Mouse (Mus musculus) MEL (cell line): ENCODE measurements around the gene Cib4. TPM values are rescaled to one million over a fixed set of nuclear protein-coding genes. Genes with fewer than 3 reads are reported as not detected.

Experiments
- DNase-seq: peaks from one replicate; pipeline ENCODE4 v3.0.0; 2011; ENCODE audit warnings: low read depth, low spot score
- H3K27ac ChIP-seq: 2 replicates; pipeline ENCODE4 v1.5.1; 2012; ENCODE audit warnings: low read depth, mild to moderate bottlenecking, control low read depth, low read length, moderate library complexity; ENCODE audit not compliant: control insufficient read depth
- H3K27me3 ChIP-seq, 2 experiments: fragments of 150-350 bp in 1 of 2; sonication (generic) in 1 of 2; 2 replicates each; pipeline ENCODE4 v1.6.1; 2012; ENCODE audit warnings: low read length in 2 of 2, mild to moderate bottlenecking in 2 of 2, improper control_type of control experiment in 1 of 2, moderate library complexity in 1 of 2; ENCODE audit not compliant: insufficient read depth in 2 of 2, control insufficient read depth in 1 of 2
- H3K36me3 ChIP-seq, 2 experiments: 2 replicates each; pipeline ENCODE4 v1.6.1; 2012 to 2014; ENCODE audit warnings: low read length in 2 of 2, improper control_type of control experiment in 1 of 2, inconsistent platforms in 1 of 2, mild to moderate bottlenecking in 1 of 2; ENCODE audit not compliant: insufficient read depth in 2 of 2, control insufficient read depth in 1 of 2
- H3K4me1 ChIP-seq, 2 experiments: fragments of 150-350 bp in 1 of 2; sonication (generic) in 1 of 2; 2 replicates each; pipeline ENCODE4 v1.6.1; 2012; ENCODE audit warnings: low read length in 2 of 2, improper control_type of control experiment in 1 of 2, mild to moderate bottlenecking in 1 of 2; ENCODE audit not compliant: insufficient read depth in 2 of 2, control insufficient read depth in 1 of 2
- H3K4me3 ChIP-seq, 2 experiments: fragments of 150-350 bp in 1 of 2; sonication (generic) in 1 of 2; 2 replicates each; pipeline ENCODE4 v1.5.1; 2012; ENCODE audit warnings: low read depth in 2 of 2, low read length in 2 of 2, mild to moderate bottlenecking in 2 of 2, moderate library complexity in 2 of 2, control low read depth in 1 of 2, improper control_type of control experiment in 1 of 2; ENCODE audit not compliant: control insufficient read depth in 1 of 2, insufficient read depth in 1 of 2
- H3K79me2 ChIP-seq: 2 replicates; pipeline ENCODE4 v1.6.1; 2012; ENCODE audit warnings: mild to moderate bottlenecking, low read length, moderate library complexity; ENCODE audit not compliant: control insufficient read depth, poor library complexity, insufficient read depth
- H3K9ac ChIP-seq: 2 replicates; pipeline ENCODE4 v1.6.1; 2012; ENCODE audit warnings: low read depth, mild to moderate bottlenecking, control low read depth, low read length, moderate library complexity; ENCODE audit not compliant: control insufficient read depth, poor library complexity, severe bottlenecking
- H3K9me3 ChIP-seq: fragments of 150-350 bp; sonication (generic); replicated peaks from 2 replicates; pipeline ENCODE4 v1.6.1; 2012; ENCODE audit warnings: mild to moderate bottlenecking, low read length, improper control_type of control experiment, moderate library complexity; ENCODE audit not compliant: insufficient read depth
- BHLHE40 ChIP-seq: IDR thresholded peaks from 2 replicates; pipeline ENCODE4 v1.6.1; 2012; ENCODE audit warnings: low read depth, mild to moderate bottlenecking, inconsistent platforms, low read length, improper control_type of control experiment, borderline replicate concordance
- ELF1 ChIP-seq: IDR thresholded peaks from 2 replicates; pipeline ENCODE4 v1.6.1; 2014; ENCODE audit warnings: low read depth, mild to moderate bottlenecking, inconsistent platforms, low read length, improper control_type of control experiment, moderate library complexity
- EP300 ChIP-seq, 2 experiments: IDR thresholded peaks; 2 replicates each; pipeline ENCODE4 v1.6.1; 2011; ENCODE audit warnings: improper control_type of control experiment in 2 of 2, low read length in 2 of 2, low read depth in 1 of 2, mild to moderate bottlenecking in 1 of 2
- ETS1 ChIP-seq: IDR thresholded peaks from 2 replicates; pipeline ENCODE4 v1.6.1; 2012; ENCODE audit warnings: low read depth, mild to moderate bottlenecking, inconsistent platforms, low read length, improper control_type of control experiment, moderate library complexity
- GABPA ChIP-seq: IDR thresholded peaks from 2 replicates; pipeline ENCODE4 v1.6.1; 2012; ENCODE audit warnings: low read depth, mild to moderate bottlenecking, inconsistent platforms, low read length, improper control_type of control experiment, moderate library complexity
- HCFC1 ChIP-seq: IDR thresholded peaks from 2 replicates; pipeline ENCODE4 v1.6.1; 2012; ENCODE audit warnings: low read depth, mild to moderate bottlenecking, inconsistent platforms, low read length, improper control_type of control experiment, moderate library complexity
- JUND ChIP-seq: IDR thresholded peaks from 2 replicates; pipeline ENCODE4 v1.6.1; 2011; ENCODE audit warnings: low read depth, mild to moderate bottlenecking, improper control_type of control experiment, low read length
- MAZ ChIP-seq: IDR thresholded peaks from 2 replicates; pipeline ENCODE4 v1.6.1; 2012; ENCODE audit warnings: low read depth, mild to moderate bottlenecking, inconsistent platforms, low read length, improper control_type of control experiment
- MXI1 ChIP-seq: IDR thresholded peaks from 2 replicates; pipeline ENCODE4 v1.6.1; 2011; ENCODE audit warnings: mild to moderate bottlenecking, low read depth, low read length, improper control_type of control experiment
- MYB ChIP-seq: IDR thresholded peaks from 2 replicates; pipeline ENCODE4 v1.6.1; 2011; ENCODE audit warnings: mild to moderate bottlenecking, low read depth, low read length, improper control_type of control experiment
- NRF1 ChIP-seq: IDR thresholded peaks from 2 replicates; pipeline ENCODE4 v1.6.1; 2014; ENCODE audit warnings: low read depth, mild to moderate bottlenecking, inconsistent platforms, low read length, improper control_type of control experiment, moderate library complexity; ENCODE audit not compliant: poor library complexity, insufficient read depth, severe bottlenecking
- POLR2A ChIP-seq, 2 experiments: IDR thresholded peaks; 2 replicates each; pipeline ENCODE4 v1.6.1; 2011 to 2012; ENCODE audit warnings: low read length in 2 of 2, mild to moderate bottlenecking in 2 of 2, control low read depth in 1 of 2, improper control_type of control experiment in 1 of 2, low read depth in 1 of 2, moderate library complexity in 1 of 2; ENCODE audit not compliant: control insufficient read depth in 1 of 2, insufficient read depth in 1 of 2, poor library complexity in 1 of 2
- POLR2AphosphoS5 ChIP-seq: IDR thresholded peaks from 2 replicates; pipeline ENCODE4 v1.6.1; 2012; ENCODE audit warnings: low read depth, borderline replicate concordance, mild to moderate bottlenecking, inconsistent platforms, low read length, moderate library complexity, mixed read lengths
- RAD21 ChIP-seq: IDR thresholded peaks from 2 replicates; pipeline ENCODE4 v1.6.1; 2011; ENCODE audit warnings: mild to moderate bottlenecking, low read depth, low read length, improper control_type of control experiment
- TAL1 ChIP-seq: IDR thresholded peaks from 2 replicates; pipeline ENCODE4 v1.6.1; 2012; ENCODE audit warnings: mild to moderate bottlenecking, inconsistent platforms, low read length, moderate library complexity, mixed read lengths
- TCF12 ChIP-seq: IDR thresholded peaks from 2 replicates; pipeline ENCODE4 v1.6.1; 2014; ENCODE audit warnings: low read depth, mild to moderate bottlenecking, inconsistent platforms, low read length, improper control_type of control experiment, moderate library complexity
- USF1 ChIP-seq: IDR thresholded peaks from 2 replicates; pipeline ENCODE4 v1.6.1; 2014; ENCODE audit warnings: low read depth, mild to moderate bottlenecking, inconsistent platforms, low read length, improper control_type of control experiment, moderate library complexity
- USF2 ChIP-seq, 2 experiments: IDR thresholded peaks; 2 replicates each; pipeline ENCODE4 v1.6.1; 2011 to 2012; ENCODE audit warnings: improper control_type of control experiment in 2 of 2, low read length in 2 of 2, borderline replicate concordance in 1 of 2, inconsistent platforms in 1 of 2, low read depth in 1 of 2, mild to moderate bottlenecking in 1 of 2; ENCODE audit not compliant: insufficient read depth in 1 of 2
- ZKSCAN1 ChIP-seq: IDR thresholded peaks from 2 replicates; pipeline ENCODE4 v1.6.1; 2012; ENCODE audit warnings: low read depth, mild to moderate bottlenecking, inconsistent platforms, low read length, improper control_type of control experiment, moderate library complexity
- ZMIZ1 ChIP-seq: IDR thresholded peaks from 2 replicates; pipeline ENCODE4 v1.6.1; 2012; ENCODE audit warnings: low read depth, mild to moderate bottlenecking, inconsistent platforms, low read length, improper control_type of control experiment, moderate library complexity
- ZNF384 ChIP-seq: IDR thresholded peaks from 2 replicates; pipeline ENCODE4 v1.6.1; 2012; ENCODE audit warnings: low read depth, mild to moderate bottlenecking, inconsistent platforms, low read length, improper control_type of control experiment
- polyA plus RNA-seq, 2 experiments: library from polyadenylated mRNA; stranded (reverse) in 1 of 2; unstranded in 1 of 2; fragments of >175 nt in 1 of 2; fragments of >200 nt in 1 of 2; gene quantifications; 2 replicates each; pipeline versions ENCODE4 v1.2.1 to v1.2.4; 2012; ENCODE audit warnings: low replicate concordance in 2 of 2, low read depth in 1 of 2; ENCODE audit not compliant: insufficient read length in 2 of 2, insufficient read depth in 1 of 2, missing spikeins in 1 of 2
- total RNA-seq: library from RNA; depleted of rRNA; stranded (reverse); fragments of 300-350 nt; gene quantifications from 2 replicates; pipeline ENCODE4 v1.2.3, GENCODE M21; 2012

Gene Cib4
- total and polyA plus RNA-seq, 3 experiments, result not detected

DNA sequence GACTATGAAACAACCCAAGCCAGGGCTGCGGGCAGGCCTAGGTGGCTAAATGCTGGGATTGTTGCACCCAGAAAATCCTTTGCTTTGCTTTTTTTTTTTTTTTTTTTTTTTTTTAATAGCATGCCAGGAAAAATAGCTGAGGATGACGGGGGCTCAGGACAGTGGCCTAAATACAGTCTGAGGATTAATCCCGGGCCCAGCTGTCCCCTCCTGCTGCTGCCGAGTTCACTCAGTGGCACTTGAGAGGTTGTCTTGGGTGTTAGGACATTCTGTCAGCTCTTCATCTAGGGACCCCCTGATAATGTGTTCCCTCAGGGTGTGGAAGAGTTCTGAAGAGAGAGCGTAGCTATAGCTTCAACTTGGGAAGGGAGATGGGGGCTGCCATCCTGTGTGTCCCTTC, 18.5 kb downstream of the Cib4 start:
- H3K9ac ChIP-seq, result no peak overlapping the region
- peaks cover 0 to 3% of the 10 kb centered on the region in 2 experiments; a peak in 1 of 4 replicates for H3K36me3 ChIP-seq
- no peak for DNase-seq
- no peaks in the 10 kb centered on the region for H3K9me3 ChIP-seq
- H3K27ac ChIP-seq, result no peak overlapping the region
- TF ChIP-seq TAL1 (no peak), HCFC1 (no peak), USF2 (IDR thresholded peaks at IDR 0.05; ENCODE audit: borderline replicate concordance in 1 of 2, insufficient read depth in 1 of 2, low read depth in 1 of 2, low read length in 2 of 2) (no peak), TCF12 (no peak), USF1 (no peak), MAZ (no peak), RAD21 (no peak), ZMIZ1 (no peak), MYB (no peak), POLR2A (IDR thresholded peaks at IDR 0.05; ENCODE audit: control insufficient read depth in 1 of 2, insufficient read depth in 1 of 2, low read depth in 1 of 2, low read length in 2 of 2, poor library complexity in 1 of 2) (no peak), POLR2AphosphoS5 (no peak), ELF1 (no peak), MXI1 (no peak)
- no peaks in the 10 kb centered on the region for H3K79me2 ChIP-seq
- H3K27me3 ChIP-seq, result peaks cover 15 to 32% of the 10 kb centered on the region in 2 experiments
- no peak overlapping the region for H3K4me3 ChIP-seq
- peaks cover 0 to 10% of the 10 kb centered on the region in 2 experiments; a peak in 3 of 4 replicates for H3K4me1 ChIP-seq

DNA sequence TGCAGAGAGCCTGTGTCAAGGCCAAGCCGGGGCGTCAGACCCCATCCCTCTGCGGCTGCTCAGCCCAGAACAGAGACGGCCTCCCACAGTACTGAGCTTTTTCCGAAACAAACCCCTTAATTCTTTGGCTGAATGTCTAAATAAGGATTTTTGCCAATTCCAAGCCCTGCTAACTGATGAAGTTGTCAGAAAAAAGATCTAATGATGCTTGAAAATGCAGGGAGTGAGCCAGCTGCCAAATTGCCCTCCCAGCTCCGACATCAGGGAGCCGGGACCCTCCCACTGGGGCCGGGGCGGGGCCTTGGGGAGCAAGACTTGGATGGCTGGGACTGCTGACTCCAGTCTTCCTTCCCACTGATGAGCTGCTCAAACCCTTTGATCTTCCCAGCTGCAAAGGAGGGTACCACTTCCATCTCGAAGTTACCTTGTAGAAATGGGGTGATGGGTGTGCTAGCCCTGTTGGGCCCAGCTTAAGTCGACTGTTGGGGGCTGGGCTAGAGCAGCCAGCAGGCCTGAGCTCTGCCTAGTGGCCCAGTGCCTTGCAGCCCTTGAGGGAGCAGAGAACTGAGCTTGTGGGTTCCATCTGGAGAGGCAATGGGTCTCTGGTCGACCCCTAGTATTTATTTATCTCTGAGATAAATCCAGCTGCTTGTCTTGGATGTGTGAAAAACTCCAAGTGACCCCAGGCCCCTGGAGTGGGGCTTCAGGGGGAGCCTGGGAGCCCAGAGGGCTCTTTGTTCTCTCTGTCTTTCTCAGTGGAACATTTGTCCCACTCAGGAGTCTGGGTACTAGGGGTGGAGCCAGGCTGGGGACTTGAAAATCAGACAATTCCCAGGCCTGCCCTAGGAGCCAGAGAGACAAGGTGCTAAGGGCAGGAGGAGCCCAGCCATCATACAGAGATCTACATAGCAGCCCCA, 19.5 kb downstream of the Cib4 start:
- peaks cover 0 to 3% of the 10 kb centered on the region in 2 experiments; a peak in 1 of 4 replicates for H3K36me3 ChIP-seq
- H3K79me2 ChIP-seq, result no peaks in the 10 kb centered on the region
- H3K27ac ChIP-seq, result no peak overlapping the region
- H3K27me3 ChIP-seq, result peaks cover 15 to 24% of the 10 kb centered on the region in 2 experiments
- H3K9me3 ChIP-seq, result no peaks in the 10 kb centered on the region
- no peak overlapping the region for H3K4me3 ChIP-seq
- H3K4me1 ChIP-seq, result peaks cover 0 to 10% of the 10 kb centered on the region in 2 experiments; a peak in 3 of 4 replicates
- H3K9ac ChIP-seq, result no peak overlapping the region
- TF ChIP-seq ZKSCAN1 (no peak), BHLHE40 (no peak), POLR2A (IDR thresholded peaks at IDR 0.05; ENCODE audit: control insufficient read depth in 1 of 2, insufficient read depth in 1 of 2, low read depth in 1 of 2, low read length in 2 of 2, poor library complexity in 1 of 2) (no peak), EP300 (IDR thresholded peaks at IDR 0.05; ENCODE audit: low read depth in 1 of 2, low read length in 2 of 2) (no peak), USF2 (IDR thresholded peaks at IDR 0.05; ENCODE audit: borderline replicate concordance in 1 of 2, insufficient read depth in 1 of 2, low read depth in 1 of 2, low read length in 2 of 2) (no peak), JUND (no peak), GABPA (no peak), ETS1 (no peak), ZNF384 (no peak), NRF1 (no peak)
- no peak for DNase-seq
